Mouse (Mus musculus): ENCODE results near the gene Spatc1l.

Gene Spatc1l

GRCm38 (mm10) chr10:76575374-76575773, 13.3 kb downstream of the Spatc1l start, which contains the start of gene Ftcd:
Gene Ftcd, plus strand, starts transcription at chr10:76575648.
- ChIA-PET CTCF (interaction anchor here in 1 of 4 experiments (0.8 kb wide), 1 partner anchor 931 kb away, joined by 4 read pairs; no protein-coding TSS in a partner anchor), POLR2A (no interaction called here)

- ChIA-PET CTCF (interaction anchor here in 2 of 4 experiments (0.6 to 0.9 kb wide), 4 partner anchors 37 to 764 kb away, joined by 3 read pairs; no protein-coding TSS in a partner anchor), POLR2A (interaction anchor here in 1 of 4 experiments (1.4 kb wide), 1 partner anchor 137 kb away, joined by 3 read pairs; the partner anchor contains the start of gene AC141477.1)
Observed at GRCm38 (mm10) chr10:76576920-76577319, 14.8 kb downstream of the Spatc1l start.

- ChIA-PET POLR2A (no interaction called here), CTCF (no interaction called here)
Observed at GRCm38 (mm10) chr10:76584138-76584537, 22.1 kb downstream of the Spatc1l start.

GRCm38 (mm10) chr10:76586190-76586589, 24.1 kb downstream of the Spatc1l start:
- POLR2A ChIA-PET = interaction anchor here in 2 of 4 experiments (0.7 kb wide), 2 partner anchors 171 to 316 kb away, joined by 7 read pairs; no protein-coding TSS in a partner anchor
- CTCF ChIA-PET = no interaction called here

GRCm38 (mm10) chr10:76590197-76590596, 28.1 kb downstream of the Spatc1l start:
- ChIA-PET POLR2A (no interaction called here), CTCF (no interaction called here)

- POLR2A ChIA-PET = no interaction called here
- CTCF ChIA-PET = interaction anchor here in 1 of 4 experiments (0.6 kb wide), 1 partner anchor 171 kb away, joined by 5 read pairs; no protein-coding TSS in a partner anchor
Observed at GRCm38 (mm10) chr10:76596338-76596737, 34.3 kb downstream of the Spatc1l start.

GRCm38 (mm10) chr10:76602690-76603089, 40.6 kb downstream of the Spatc1l start:
- POLR2A ChIA-PET = no interaction called here

GRCm38 (mm10) chr10:76612473-76612872, 50.4 kb downstream of the Spatc1l start:
- POLR2A ChIA-PET = interaction anchor here in 1 of 4 experiments (1.0 kb wide), 1 partner anchor 11 kb away, joined by 5 read pairs; the partner anchor contains the start of gene Col6a2

More at GRCm38 (mm10) chr10:76602690-76603089, 40.6 kb downstream of the Spatc1l start:
- CTCF ChIA-PET = no interaction called here

More at GRCm38 (mm10) chr10:76612473-76612872, 50.4 kb downstream of the Spatc1l start:
- CTCF ChIA-PET = interaction anchor here in 2 of 4 experiments (2.0 to 2.3 kb wide), 2 partner anchors 10 to 11 kb away, joined by 7 read pairs; partner anchors contain the start of gene Col6a2 (in 2 of the 2)
